Mouse (Mus musculus) heart, postnatal 0 days (tissue): Measurements from ENCODE around the gene Gm1113.

Experiments used
- CTCF ChIP-seq: IDR thresholded peaks from 2 replicates; pipeline ENCODE4 v1.5.1; 2016; ENCODE audit warnings: antibody characterized with exemption, control low read depth, low read depth
- EP300 ChIP-seq: IDR thresholded peaks from 2 replicates; pipeline ENCODE4 v1.6.1; 2016; ENCODE audit warnings: antibody characterized with exemption, low read depth

DNA sequence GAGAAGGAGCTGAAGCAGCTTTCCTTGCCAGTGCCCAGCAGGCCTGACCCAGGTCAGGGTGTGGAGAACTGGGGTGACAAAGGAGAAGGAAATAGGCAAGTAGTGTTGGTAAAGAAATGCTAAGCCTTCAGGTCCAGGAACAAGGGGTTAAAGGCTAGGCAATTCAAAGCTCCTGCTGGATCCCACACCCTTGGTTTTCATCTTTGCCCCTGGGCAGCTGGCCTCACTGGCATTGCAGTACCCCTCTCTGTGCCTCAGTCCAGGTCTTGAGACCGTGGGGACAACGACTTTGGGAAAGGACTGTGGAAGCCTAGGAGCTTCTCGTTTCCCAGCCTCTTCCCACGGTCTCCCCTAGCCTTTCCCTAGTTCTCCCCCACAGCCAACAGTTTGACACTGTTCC lies 4.2 kb downstream of the Gm1113 start:
- TF ChIP-seq CTCF (no peak), EP300 (no peak)
